Mouse (Mus musculus): ENCODE results near the gene Sema5b.

- TF ChIP-seq CTCF (IDR thresholded peaks at IDR 0.05; ENCODE audit: extremely low read depth, insufficient read depth, insufficient read length, insufficient replicate concordance) (no peak), POLR2A (IDR thresholded peaks at IDR 0.05; ENCODE audit: low read depth, low read length) (no peak)
Measured at GRCm38 (mm10) chr16:35564246-35564905, 23.4 kb downstream of the Sema5b start.

Measured in spleen, adult 2 months (tissue).